Mouse (Mus musculus): Measurements from ENCODE around the gene Plagl1.

GRCm38 (mm10) chr10:13019026-13019425, 41.3 kb upstream of the Plagl1 start:
- TF ChIP-seq JUN (IDR thresholded peaks at IDR 0.05; ENCODE audit: insufficient read depth, low read depth, low read length) (no peak), PAX5 (IDR thresholded peaks at IDR 0.05; ENCODE audit: low read length) (no peak), MAX (IDR thresholded peaks at IDR 0.05; ENCODE audit: low read length) (no peak), TBP (conservative IDR thresholded peaks at IDR 0.05; ENCODE audit: low read depth, low read length) (no peak), MYC (IDR thresholded peaks at IDR 0.05; ENCODE audit: low read depth, low read length) (no peak), CTCF (conservative IDR thresholded peaks at IDR 0.05 in 1 of 2, IDR thresholded peaks at IDR 0.05 in 1 of 2; ENCODE audit: low read depth in 2 of 2, low read length in 2 of 2) (no peak), GABPA (IDR thresholded peaks at IDR 0.05; ENCODE audit: insufficient replicate concordance, low read depth, low read length) (no peak), EP300 (IDR thresholded peaks at IDR 0.05; ENCODE audit: low read length) (no peak), TCF12 (IDR thresholded peaks at IDR 0.05; ENCODE audit: low read depth, low read length) (no peak), POLR2A (IDR thresholded peaks at IDR 0.05; ENCODE audit: low read depth, low read length) (no peak), MEF2A (IDR thresholded peaks at IDR 0.05; ENCODE audit: borderline replicate concordance, low read depth, low read length) (no peak), USF1 (IDR thresholded peaks at IDR 0.05; ENCODE audit: low read depth, low read length) (no peak), ETS1 (conservative IDR thresholded peaks at IDR 0.05; ENCODE audit: low read depth, low read length) (no peak), ZKSCAN1 (IDR thresholded peaks at IDR 0.05; ENCODE audit: borderline replicate concordance, low read depth, low read length) (no peak)

Data from CH12.LX (cell line).